Mouse (Mus musculus): ENCODE measurements around the gene Srgap2. TPM values are rescaled to one million over a fixed set of nuclear protein-coding genes. Genes with fewer than 3 reads are reported as not detected.

Gene Srgap2
- polyA plus RNA-seq, 1 experiment from 2014 or later = 17.7 TPM

GRCm38 (mm10) chr1:131486094-131486850, 40.9 kb downstream of the Srgap2 start:
- Histone ChIP-seq H3K9me3 (no peaks in the 10 kb centered on the region), H3K9ac (no peak overlapping the region), H3K27me3 (no peaks in the 10 kb centered on the region), H3K27ac (no peak overlapping the region), H3K36me3 (no peaks in the 10 kb centered on the region), H3K4me2 (no peak overlapping the region), H3K4me1 (replicated peaks) (peaks cover 7% of the 10 kb centered on the region), H3K4me3 (no peak overlapping the region)
- WGBS = 73% methylated on average over 5 of the region's 5 CpGs
- no peak for ATAC-seq (ENCODE audit: low FRiP score)

- H3K36me3 ChIP-seq = no peaks in the 10 kb centered on the region; the same call in 1 of the 2 replicates
- no peaks in the 10 kb centered on the region for H3K27me3 ChIP-seq
- H3K9me3 ChIP-seq = no peaks in the 10 kb centered on the region
- no peak overlapping the region for H3K27ac ChIP-seq
- H3K4me2 ChIP-seq = no peak overlapping the region
- peaks cover 5% of the 10 kb centered on the region for H3K4me1 ChIP-seq (replicated peaks)
- H3K9ac ChIP-seq = no peak overlapping the region
- no peak for ATAC-seq (ENCODE audit: low FRiP score)
- no peak overlapping the region for H3K4me3 ChIP-seq
- 89% methylated on average over 3 of the region's 3 CpGs for WGBS
These were observed 44.9 kb downstream of the Srgap2 start for GRCm38 (mm10) chr1:131482242-131482641.

DNA sequence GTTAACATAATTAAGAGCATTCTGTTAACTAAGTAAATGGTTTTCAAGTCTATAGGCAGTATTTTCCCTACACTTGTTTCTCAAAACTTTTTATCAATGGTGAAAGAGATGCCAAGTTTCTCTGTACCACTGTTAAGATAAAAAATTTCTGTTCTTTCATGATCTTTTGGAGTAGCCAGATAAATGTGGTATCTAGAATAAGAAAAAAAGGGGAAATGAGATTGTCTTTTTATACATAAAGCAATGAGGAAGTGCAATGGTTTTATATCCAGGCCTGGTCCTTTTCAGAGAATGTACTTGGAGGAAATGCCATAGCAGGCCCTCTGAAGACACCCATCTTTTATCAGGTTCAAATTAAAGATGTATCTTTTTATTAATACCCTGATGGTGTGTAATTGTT, 45.8 kb downstream of the Srgap2 start:
- H3K9ac ChIP-seq = no peak overlapping the region
- no peak overlapping the region for H3K27ac ChIP-seq
- no peaks in the 10 kb centered on the region; the same call in 1 of the 2 replicates for H3K36me3 ChIP-seq
- no peaks in the 10 kb centered on the region; the same call in 1 of the 2 replicates for H3K4me1 ChIP-seq (replicated peaks)
- no peak for ATAC-seq (ENCODE audit: low FRiP score)
- no peak overlapping the region for H3K4me3 ChIP-seq
- H3K27me3 ChIP-seq = no peaks in the 10 kb centered on the region
- no peak overlapping the region for H3K4me2 ChIP-seq
- H3K9me3 ChIP-seq = no peaks in the 10 kb centered on the region

GRCm38 (mm10) chr1:131478770-131479305, 48.3 kb downstream of the Srgap2 start:
- H3K36me3 ChIP-seq = no peaks in the 10 kb centered on the region; the same call in 1 of the 2 replicates
- no peaks in the 10 kb centered on the region for H3K4me1 ChIP-seq (replicated peaks)
- ATAC-seq (ENCODE audit: low FRiP score) = no peak
- H3K4me3 ChIP-seq = no peak overlapping the region
- H3K9ac ChIP-seq = no peak overlapping the region
- 19% methylated on average over 2 of the region's 2 CpGs for WGBS
- no peaks in the 10 kb centered on the region for H3K9me3 ChIP-seq
- H3K27me3 ChIP-seq = no peaks in the 10 kb centered on the region
- no peak overlapping the region for H3K4me2 ChIP-seq
- no peak overlapping the region for H3K27ac ChIP-seq

- Histone ChIP-seq H3K4me3 (no peak overlapping the region), H3K4me1 (replicated peaks) (no peaks in the 10 kb centered on the region), H3K36me3 (no peaks in the 10 kb centered on the region), H3K27ac (no peak overlapping the region), H3K9me3 (no peaks in the 10 kb centered on the region), H3K9ac (no peak overlapping the region), H3K4me2 (no peak overlapping the region), H3K27me3 (no peaks in the 10 kb centered on the region)
- no peak for ATAC-seq (ENCODE audit: low FRiP score)
These were observed 51.8 kb downstream of the Srgap2 start for GRCm38 (mm10) chr1:131475306-131475705.

GRCm38 (mm10) chr1:131473631-131474118, 53.5 kb downstream of the Srgap2 start:
- H3K27ac ChIP-seq = no peak overlapping the region
- no peak for ATAC-seq (ENCODE audit: low FRiP score)
- no peaks in the 10 kb centered on the region for H3K4me1 ChIP-seq (replicated peaks)
- no peak overlapping the region for H3K4me2 ChIP-seq
- H3K27me3 ChIP-seq = no peaks in the 10 kb centered on the region
- no peak overlapping the region for H3K4me3 ChIP-seq
- no peaks in the 10 kb centered on the region for H3K36me3 ChIP-seq
- H3K9me3 ChIP-seq = no peaks in the 10 kb centered on the region
- H3K9ac ChIP-seq = no peak overlapping the region

DNA sequence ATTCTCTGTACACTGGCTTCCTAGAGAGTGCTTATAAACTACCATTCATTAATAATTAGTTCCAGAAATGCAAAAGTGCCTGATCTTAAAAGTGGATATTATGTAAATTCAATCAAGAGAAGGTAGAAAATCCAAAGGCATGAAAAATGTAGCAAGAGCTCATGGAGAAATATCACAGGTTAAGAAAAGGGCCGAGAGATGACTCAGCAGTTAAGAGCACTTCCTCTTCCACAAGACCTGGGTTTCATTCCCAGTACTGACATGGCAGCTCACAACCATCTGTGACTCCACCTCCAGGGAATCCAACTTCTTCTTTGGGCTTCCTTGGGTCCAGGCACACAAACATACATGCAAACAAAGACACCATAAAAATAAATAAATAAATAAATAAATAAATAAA, 56.6 kb downstream of the Srgap2 start:
- 97% methylated on average over 1 of the region's 1 CpGs for WGBS
- no peaks in the 10 kb centered on the region for H3K4me1 ChIP-seq (replicated peaks)

DNA sequence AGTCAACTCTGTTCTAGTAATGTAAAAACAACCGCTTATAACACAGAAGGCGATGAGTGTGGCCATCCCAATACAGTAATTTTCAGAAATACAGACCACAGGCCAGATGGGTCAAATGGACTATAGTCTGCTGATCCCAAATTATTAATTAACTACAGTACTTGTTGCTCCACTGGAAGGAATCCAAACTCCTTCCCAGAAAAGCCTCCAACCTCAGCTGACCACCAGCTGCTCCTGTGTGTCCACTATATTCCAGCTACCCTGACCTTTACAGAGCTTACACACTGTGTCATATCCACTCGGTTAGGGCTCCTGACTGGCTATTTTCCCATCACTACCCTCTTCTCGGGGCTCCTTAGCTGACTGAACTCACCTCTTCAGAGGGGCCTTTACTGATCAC, 61.3 kb downstream of the Srgap2 start:
- H3K4me3 ChIP-seq = no peak overlapping the region
- H3K4me2 ChIP-seq = no peak overlapping the region
- no peak overlapping the region for H3K27ac ChIP-seq
- no peak overlapping the region for H3K9ac ChIP-seq
- ATAC-seq (ENCODE audit: low FRiP score) = no peak
- WGBS = 85% methylated on average over 4 of the region's 4 CpGs
- no peaks in the 10 kb centered on the region for H3K9me3 ChIP-seq
- peaks cover 5% of the 10 kb centered on the region for H3K4me1 ChIP-seq (replicated peaks)
- H3K36me3 ChIP-seq = no peaks in the 10 kb centered on the region
- no peaks in the 10 kb centered on the region for H3K27me3 ChIP-seq

More for the DNA sequence above, 56.6 kb downstream of the Srgap2 start:
- H3K9ac ChIP-seq = no peak overlapping the region
- no peaks in the 10 kb centered on the region for H3K36me3 ChIP-seq
- no peak overlapping the region for H3K4me2 ChIP-seq
- no peaks in the 10 kb centered on the region for H3K9me3 ChIP-seq
- no peaks in the 10 kb centered on the region for H3K27me3 ChIP-seq
- H3K27ac ChIP-seq = no peak overlapping the region
- no peak overlapping the region for H3K4me3 ChIP-seq
- ATAC-seq (ENCODE audit: low FRiP score) = no peak

DNA sequence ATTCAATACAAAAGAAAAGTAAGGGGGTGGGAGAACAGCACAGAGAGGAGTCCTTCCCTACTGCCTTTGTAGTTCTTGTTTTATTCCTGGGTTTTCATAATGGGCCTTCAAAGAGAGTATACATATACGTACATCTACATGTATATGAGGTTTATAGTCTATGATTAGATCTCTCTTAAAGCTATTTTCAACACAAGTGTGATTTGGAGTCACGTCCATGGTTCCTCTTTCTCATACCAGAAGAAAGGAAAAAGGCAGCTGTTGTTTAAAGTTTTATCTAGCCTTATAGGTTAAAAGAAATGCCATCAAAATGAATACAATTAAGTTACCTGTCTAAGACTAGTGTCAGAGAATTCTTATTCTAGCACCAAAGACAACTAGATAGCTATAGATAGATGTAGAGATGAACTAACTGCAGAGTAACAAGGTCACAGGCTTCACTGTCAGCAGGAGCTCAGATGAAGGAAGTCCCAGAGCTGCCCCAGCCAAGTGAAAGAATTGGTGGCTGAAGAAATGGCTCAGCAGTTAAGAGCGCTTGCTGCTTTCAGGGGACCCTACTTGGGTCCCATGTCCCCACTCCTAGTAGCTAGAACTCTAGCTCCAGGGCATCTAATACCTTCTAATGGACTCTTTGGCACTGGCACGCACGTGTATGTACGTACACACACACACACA, 63.1 kb downstream of the Srgap2 start:
- no peaks in the 10 kb centered on the region for H3K9me3 ChIP-seq
- H3K9ac ChIP-seq = no peak overlapping the region
- no peaks in the 10 kb centered on the region for H3K27me3 ChIP-seq
- 89% methylated on average over 6 of the region's 6 CpGs for WGBS
- no peak for ATAC-seq (ENCODE audit: low FRiP score)
- no peak overlapping the region for H3K4me2 ChIP-seq
- H3K36me3 ChIP-seq = no peaks in the 10 kb centered on the region
- no peak overlapping the region for H3K4me3 ChIP-seq
- H3K27ac ChIP-seq = no peak overlapping the region
- H3K4me1 ChIP-seq (replicated peaks) = peaks cover 8% of the 10 kb centered on the region

DNA sequence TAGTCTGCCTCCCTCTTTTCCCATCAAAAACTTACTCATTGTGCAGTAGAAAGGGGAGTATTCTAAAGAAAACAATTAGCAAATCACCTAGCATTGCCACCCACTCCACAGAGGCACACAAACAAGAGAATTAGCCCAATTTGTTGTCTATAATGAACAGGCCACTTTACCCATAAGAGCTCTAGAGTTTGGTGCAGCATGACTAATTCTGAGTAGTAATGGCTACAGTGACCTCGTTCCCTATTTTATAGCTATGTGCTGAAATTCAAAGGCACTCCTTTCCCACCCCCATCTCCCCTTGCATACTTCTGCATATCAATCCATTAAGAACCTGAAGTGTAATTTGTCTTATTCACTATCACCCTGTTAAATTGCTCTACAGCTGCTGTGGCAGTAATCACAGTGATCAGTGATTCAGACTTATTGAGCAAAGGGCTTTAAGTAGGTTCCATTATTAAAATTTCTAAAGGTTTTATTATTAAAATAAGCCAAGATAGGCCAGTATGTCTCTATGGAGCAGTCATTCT, 64.5 kb downstream of the Srgap2 start:
- Histone ChIP-seq H3K4me2 (no peak overlapping the region), H3K9me3 (no peaks in the 10 kb centered on the region), H3K27me3 (no peaks in the 10 kb centered on the region), H3K36me3 (no peaks in the 10 kb centered on the region), H3K4me3 (no peak overlapping the region), H3K27ac (no peak overlapping the region), H3K4me1 (replicated peaks) (peaks cover 8% of the 10 kb centered on the region), H3K9ac (no peak overlapping the region)
- 67% methylated on average over 1 of the region's 1 CpGs for WGBS
- ATAC-seq (ENCODE audit: low FRiP score) = no peak

DNA sequence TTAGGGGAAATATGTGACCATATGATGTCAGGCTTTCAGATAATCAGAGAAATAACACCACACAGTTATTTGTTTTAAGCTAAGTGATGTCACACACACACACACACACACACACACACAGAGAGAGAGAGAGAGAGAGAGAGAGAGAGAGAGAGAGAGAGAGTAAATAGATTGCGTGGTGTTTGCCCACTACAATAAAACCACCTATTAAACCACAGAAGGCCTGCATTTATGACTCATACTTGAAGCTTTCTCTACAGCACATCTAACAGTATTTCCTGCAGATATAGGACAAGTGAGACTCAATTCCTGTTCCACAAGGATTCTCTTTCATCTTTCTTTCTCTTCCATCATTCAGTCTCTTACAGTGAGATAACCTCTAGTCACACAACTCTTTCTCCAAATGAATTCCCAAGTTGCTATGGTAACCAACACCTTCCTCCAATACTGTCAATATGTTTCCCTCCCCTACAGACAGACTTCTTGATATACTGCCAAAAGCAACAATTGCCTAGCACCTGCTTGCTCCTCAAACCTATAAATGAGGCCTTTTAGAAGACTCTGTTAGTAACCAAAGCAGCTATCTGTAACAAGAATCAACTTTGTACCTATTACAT, 66.1 kb downstream of the Srgap2 start:
- H3K27ac ChIP-seq = no peak overlapping the region

DNA sequence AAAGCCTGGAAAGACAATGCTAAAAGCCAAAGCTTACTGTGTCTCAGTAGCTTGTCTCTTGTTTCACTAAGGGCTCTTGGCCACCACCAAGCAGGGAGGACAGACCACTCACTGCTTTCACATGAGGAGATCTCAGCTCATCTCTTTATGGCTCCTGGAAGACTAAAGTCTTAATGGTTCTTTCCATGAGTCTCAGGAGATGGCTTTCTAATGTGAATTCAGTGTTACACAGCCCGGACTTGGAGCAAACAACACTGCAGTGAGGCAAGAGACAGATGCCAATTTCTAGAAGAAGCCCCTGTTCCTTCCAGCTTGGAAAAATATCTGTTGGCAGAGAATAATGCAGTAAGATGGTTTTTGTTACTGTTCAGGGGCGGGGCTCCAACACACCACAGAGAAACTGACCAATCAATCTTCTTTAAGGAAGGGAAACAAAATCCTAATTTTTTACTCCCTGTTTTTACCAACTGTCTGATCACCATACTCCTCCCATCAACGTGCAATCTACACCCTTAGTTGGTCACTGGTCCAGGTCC, 71.7 kb downstream of the Srgap2 start:
- Histone ChIP-seq H3K9ac (no peak overlapping the region), H3K27me3 (no peaks in the 10 kb centered on the region), H3K4me1 (replicated peaks) (peaks cover 18% of the 10 kb centered on the region), H3K4me2 (no peak overlapping the region), H3K4me3 (no peak overlapping the region), H3K27ac (no peak overlapping the region), H3K36me3 (no peaks in the 10 kb centered on the region), H3K9me3 (no peaks in the 10 kb centered on the region)
- WGBS = 88% methylated on average over 3 of the region's 3 CpGs
- no peak for ATAC-seq (ENCODE audit: low FRiP score)

More for the DNA sequence above, 66.1 kb downstream of the Srgap2 start:
- H3K27me3 ChIP-seq = no peaks in the 10 kb centered on the region
- H3K4me2 ChIP-seq = no peak overlapping the region
- ATAC-seq (ENCODE audit: low FRiP score) = no peak
- WGBS = 87% methylated on average over 1 of the region's 1 CpGs
- H3K9me3 ChIP-seq = no peaks in the 10 kb centered on the region
- H3K9ac ChIP-seq = no peak overlapping the region
- H3K4me3 ChIP-seq = no peak overlapping the region
- no peaks in the 10 kb centered on the region for H3K36me3 ChIP-seq
- peaks cover 8% of the 10 kb centered on the region for H3K4me1 ChIP-seq (replicated peaks)

All from hindbrain, embryonic 13.5 days (tissue).